Mouse (Mus musculus) macrophage (primary cell): ENCODE measurements around the gene Notch4. TPM values are rescaled to one million over a fixed set of nuclear protein-coding genes. Genes with fewer than 3 reads are reported as not detected.
A peak's percentile ranks its signal among the peaks of the same experiment; 100 is the strongest.
"Not testable (repeated sequence)": the region's sequence is repeated elsewhere in the genome, so short reads cannot be mapped to it uniquely, and the experiment has no call there.

Experiments used
- H3K27ac ChIP-seq: fragments of 350-480 bp; formaldehyde crosslinking; 2 replicates; pipeline ENCODE4 v1.9.0; 2021
- H3K36me3 ChIP-seq: fragments of 350-480 bp; formaldehyde crosslinking; 2 replicates; pipeline ENCODE4 v1.9.0; 2021; ENCODE audit errors: inconsistent target
- H3K4me3 ChIP-seq: fragments of 350-480 bp; formaldehyde crosslinking; 2 replicates; pipeline ENCODE4 v1.9.0; 2021; ENCODE audit errors: inconsistent target
- H3K79me2 ChIP-seq: fragments of 350-480 bp; formaldehyde crosslinking; 2 replicates; pipeline ENCODE4 v1.9.0; 2021; ENCODE audit errors: inconsistent target
- WGBS: methylation state at CpG from one replicate; pipeline ENCODE4 v1.1.7; 2026; ENCODE audit warnings: inconsistent platforms; ENCODE audit not compliant: missing documents; 5-methylcytosine and 5-hydroxymethylcytosine counted together
- polyA plus RNA-seq: library from polyadenylated mRNA; stranded (reverse); fragments of 250-400 nt; gene quantifications from 3 replicates; pipeline ENCODE4 v1.2.4, GENCODE M21; 2018; ENCODE audit warnings: inconsistent platforms
- total RNA-seq, 78 experiments: library from RNA; depleted of rRNA; stranded (reverse); fragments of 250-400 nt; gene quantifications; 1 replicate in 9 of 78; 2 replicates in 24 of 78; 3 replicates in 43 of 78; 4 replicates in 2 of 78; pipeline ENCODE4 v1.2.4; 2018; ENCODE audit warnings: inconsistent platforms in 56 of 78

Gene Notch4
- 1 to 10 TPM in 1 of 26 experiments, under 1 TPM in 18, not detected in 7; 0.08 to 1.7 (median 0.17) TPM for total RNA-seq (2018; cell fraction: chromatin; rRNA removed)
- total RNA-seq (2018; cell fraction: cytosol; rRNA removed), result under 1 TPM in 22 of 26 experiments, not detected in 4; under 0.01 to 0.28 (median 0.07) TPM
- total RNA-seq (2018; cell fraction: nucleus; rRNA removed), result 1 to 10 TPM in 3 of 26 experiments, under 1 TPM in 20, not detected in 3; 0.06 to 1.5 (median 0.37) TPM
- polyA plus RNA-seq, result 0.08 to 0.30 TPM (median 0.11 TPM) in 3 replicates

- WGBS, result 42% methylated on average over 6 of the region's 6 CpGs
- H3K4me3 ChIP-seq, result no peak within 1 kb of the TSS
- H3K79me2 ChIP-seq, result no peaks in the 10 kb centered on the region
- no peaks in the 10 kb centered on the region for H3K36me3 ChIP-seq
- H3K27ac ChIP-seq, result no peak within 1 kb of the TSS
Observed at GRCm38 (mm10) chr17:34564003-34564421, at the start of gene Notch4. Notch4 (plus strand) TSS chr17:34564268.

DNA sequence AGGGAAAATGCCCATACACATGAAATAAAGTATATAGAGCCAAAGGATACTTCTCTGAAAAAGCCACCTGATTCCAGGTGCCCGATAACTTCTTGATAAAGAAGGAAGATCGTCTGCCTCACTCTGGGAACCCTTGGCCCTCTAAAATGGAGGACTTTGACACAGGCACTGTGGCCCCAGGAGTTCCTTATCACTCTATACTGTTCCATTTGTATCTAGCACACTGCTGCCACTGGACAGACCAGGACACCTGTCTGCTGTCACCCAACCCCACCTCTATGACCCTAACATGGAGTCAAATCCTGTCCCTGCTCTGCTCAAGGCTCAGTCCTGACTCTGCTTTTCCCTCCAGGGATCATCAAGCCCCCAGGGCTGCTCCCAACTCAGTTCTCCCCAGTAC is 47.6 kb upstream of the Notch4 start:
- Histone ChIP-seq H3K4me3 (no peak overlapping the region), H3K79me2 (no peaks in the 10 kb centered on the region)
- WGBS, result 88% methylated on average over 2 of the region's 2 CpGs

GRCm38 (mm10) chr17:34517252-34517651 is 46.8 kb upstream of the Notch4 start, which contains the start of gene Btnl6:
Btnl6 (minus strand) TSS chr17:34517352.
- Histone ChIP-seq H3K27ac (no peak within 1 kb of the TSS), H3K36me3 (no peaks in the 10 kb centered on the region), H3K79me2 (no peaks in the 10 kb centered on the region), H3K4me3 (no peak within 1 kb of the TSS)
- WGBS, result 97% methylated on average over 4 of the region's 4 CpGs

More for the DNA sequence above, 47.6 kb upstream of the Notch4 start:
- H3K36me3 ChIP-seq, result no peaks in the 10 kb centered on the region
- H3K27ac ChIP-seq, result no peak overlapping the region

GRCm38 (mm10) chr17:34517795-34518194 is 46.3 kb upstream of the Notch4 start:
- H3K79me2 ChIP-seq, result no peaks in the 10 kb centered on the region
- WGBS, result 93% methylated on average over 4 of the region's 4 CpGs

DNA sequence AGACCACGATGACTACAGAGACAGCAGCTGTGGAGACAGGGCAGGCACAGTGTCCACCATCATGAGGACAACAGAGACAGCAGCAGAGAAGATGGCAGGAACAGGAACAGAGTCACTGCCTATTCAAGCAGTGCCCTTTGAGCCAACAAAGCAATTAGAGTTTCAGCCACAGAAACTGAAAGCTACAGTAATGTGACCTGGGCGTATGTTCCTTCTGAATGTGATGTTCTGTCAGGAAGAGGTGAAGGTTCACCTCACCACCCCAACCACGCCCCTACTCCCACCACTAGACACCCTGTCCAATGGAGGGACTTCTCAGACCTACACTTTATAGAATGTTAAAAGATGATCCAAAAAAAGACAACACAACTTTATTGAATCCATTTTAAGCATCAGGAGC is 45.5 kb upstream of the Notch4 start:
- H3K4me3 ChIP-seq, H3K27ac ChIP-seq, H3K79me2 ChIP-seq, H3K36me3 ChIP-seq: not testable (repeated sequence)
- WGBS, result 58% methylated on average over 3 of the region's 3 CpGs

More at GRCm38 (mm10) chr17:34517795-34518194, 46.3 kb upstream of the Notch4 start:
- Histone ChIP-seq H3K36me3 (no peaks in the 10 kb centered on the region), H3K27ac (no peak overlapping the region), H3K4me3 (no peak overlapping the region)

- Histone ChIP-seq H3K4me3 (no peak overlapping the region), H3K27ac (no peak overlapping the region), H3K79me2 (no peaks in the 10 kb centered on the region), H3K36me3 (no peaks in the 10 kb centered on the region)
- 82% methylated on average over 1 of the region's 1 CpGs for WGBS
Observed at GRCm38 (mm10) chr17:34519001-34519400, 45.1 kb upstream of the Notch4 start.

DNA sequence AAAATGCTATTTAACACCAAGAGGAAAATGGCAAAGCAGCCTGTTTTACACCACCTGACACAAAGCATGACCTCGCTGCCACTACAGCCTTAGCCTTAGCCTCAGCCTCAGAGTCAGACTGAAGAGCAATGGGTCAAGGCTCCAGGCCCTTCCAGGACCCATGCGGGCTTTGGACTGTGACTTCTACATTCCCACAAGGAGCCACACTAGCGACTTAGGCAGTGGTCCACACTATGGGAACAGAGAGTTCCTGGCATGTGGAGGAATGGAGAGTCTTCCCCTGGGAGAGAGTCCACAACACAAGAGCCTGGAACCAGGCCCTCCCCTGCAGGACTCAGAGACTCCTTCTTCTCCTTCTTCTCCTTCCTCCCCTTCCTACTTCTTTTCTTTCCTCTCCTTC is 31.4 kb upstream of the Notch4 start:
- Histone ChIP-seq H3K36me3 (no peaks in the 10 kb centered on the region), H3K79me2 (no peaks in the 10 kb centered on the region), H3K4me3 (no peak overlapping the region), H3K27ac (no peak overlapping the region)
- 98% methylated on average over 3 of the region's 3 CpGs for WGBS

DNA sequence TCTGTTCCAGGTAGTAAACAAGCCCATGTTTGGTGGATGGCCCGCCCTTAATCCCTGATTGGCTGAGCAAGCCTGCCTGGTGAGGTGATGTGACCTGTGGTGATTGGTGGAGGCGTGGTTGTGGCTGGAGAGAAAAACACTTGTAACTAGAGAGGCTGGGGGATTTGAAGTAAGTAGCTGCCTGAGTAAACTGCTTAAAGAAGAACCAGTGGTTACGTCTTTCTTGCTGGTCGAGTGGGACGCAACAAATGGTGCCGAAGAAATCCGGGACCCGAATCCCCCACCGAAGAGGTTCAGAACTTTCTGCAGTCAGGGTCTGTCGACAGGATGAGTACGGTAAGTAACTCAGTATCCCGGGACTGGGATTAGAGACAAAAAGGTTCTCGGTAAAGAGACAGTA is 20.5 kb upstream of the Notch4 start:
- not testable (repeated sequence) for H3K27ac ChIP-seq, H3K4me3 ChIP-seq, H3K36me3 ChIP-seq, H3K79me2 ChIP-seq
- WGBS, result 93% methylated on average over 11 of the region's 13 CpGs

GRCm38 (mm10) chr17:34546797-34547196 is 17.3 kb upstream of the Notch4 start:
- Histone ChIP-seq H3K79me2 (no peaks in the 10 kb centered on the region), H3K27ac (no peak overlapping the region), H3K4me3 (no peak overlapping the region), H3K36me3 (no peaks in the 10 kb centered on the region)
- 100% methylated on average over 1 of the region's 1 CpGs for WGBS

GRCm38 (mm10) chr17:34547601-34548000 is 16.5 kb upstream of the Notch4 start:
- Histone ChIP-seq H3K27ac (no peak overlapping the region), H3K79me2 (no peaks in the 10 kb centered on the region), H3K4me3 (no peak overlapping the region), H3K36me3 (no peaks in the 10 kb centered on the region)
- 83% methylated on average over 4 of the region's 4 CpGs for WGBS

GRCm38 (mm10) chr17:34549156-34549555 is 14.9 kb upstream of the Notch4 start:
- Histone ChIP-seq H3K4me3 (no peak overlapping the region), H3K79me2 (no peaks in the 10 kb centered on the region), H3K27ac (no peak overlapping the region), H3K36me3 (no peaks in the 10 kb centered on the region)
- WGBS, result 76% methylated on average over 3 of the region's 3 CpGs

DNA sequence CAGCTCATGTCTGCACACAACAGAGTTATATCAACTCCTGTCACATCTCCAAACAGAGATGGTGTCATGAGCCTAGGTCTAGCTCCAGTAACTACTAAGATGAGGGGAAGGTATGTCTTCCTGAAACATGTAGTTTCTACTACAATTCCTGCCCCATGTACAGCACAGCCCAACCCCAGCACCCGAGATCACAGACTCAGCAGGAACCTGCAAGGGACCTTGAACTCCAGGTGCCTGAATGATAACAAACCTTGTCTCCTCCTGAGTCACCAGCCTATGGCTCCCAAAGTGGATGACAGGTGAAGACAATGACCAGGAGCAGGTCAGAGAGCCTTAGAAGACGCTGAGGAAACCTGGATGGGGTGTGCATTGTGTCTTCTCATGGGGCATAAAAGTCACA is 14.2 kb upstream of the Notch4 start:
- no peaks in the 10 kb centered on the region for H3K36me3 ChIP-seq
- H3K79me2 ChIP-seq, result no peaks in the 10 kb centered on the region
- no peak overlapping the region for H3K4me3 ChIP-seq
- H3K27ac ChIP-seq, result no peak overlapping the region
- 87% methylated on average over 2 of the region's 2 CpGs for WGBS

GRCm38 (mm10) chr17:34555483-34555882 is 8.6 kb upstream of the Notch4 start:
- H3K36me3 ChIP-seq, result no peaks in the 10 kb centered on the region
- no peaks in the 10 kb centered on the region for H3K79me2 ChIP-seq
- WGBS, result 20% methylated on average over 5 of the region's 5 CpGs
- H3K27ac ChIP-seq, result peak overlapping the region; percentile 71
- H3K4me3 ChIP-seq, result no peak overlapping the region

GRCm38 (mm10) chr17:34556406-34556805 is 7.7 kb upstream of the Notch4 start:
- WGBS, result 44% methylated on average over 8 of the region's 8 CpGs
- Histone ChIP-seq H3K36me3 (no peaks in the 10 kb centered on the region), H3K79me2 (no peaks in the 10 kb centered on the region), H3K4me3 (no peak overlapping the region), H3K27ac (peak overlapping the region; percentile 71)

GRCm38 (mm10) chr17:34557411-34557810 is 6.7 kb upstream of the Notch4 start:
- 90% methylated on average over 10 of the region's 11 CpGs for WGBS

GRCm38 (mm10) chr17:34559116-34559515 is 5.0 kb upstream of the Notch4 start:
- H3K36me3 ChIP-seq, result no peaks in the 10 kb centered on the region
- H3K27ac ChIP-seq, result no peak overlapping the region
- H3K79me2 ChIP-seq, result no peaks in the 10 kb centered on the region
- 88% methylated on average over 7 of the region's 7 CpGs for WGBS
- H3K4me3 ChIP-seq, result no peak overlapping the region

More at GRCm38 (mm10) chr17:34557411-34557810, 6.7 kb upstream of the Notch4 start:
- no peaks in the 10 kb centered on the region for H3K36me3 ChIP-seq
- H3K4me3 ChIP-seq, result no peak overlapping the region
- H3K27ac ChIP-seq, result peak overlapping the region; percentile 71
- H3K79me2 ChIP-seq, result no peaks in the 10 kb centered on the region
